Mouse (Mus musculus) liver, postnatal 0 days (tissue): ENCODE measurements around the gene Ccl4.

ENCODE experiments used
- CTCF ChIP-seq: sonication (generic); IDR thresholded peaks from 2 replicates; pipeline ENCODE4 v1.5.1; 2016; ENCODE audit warnings: antibody characterized with exemption, low read depth
- EP300 ChIP-seq: IDR thresholded peaks from 2 replicates; pipeline ENCODE4 v1.6.1; 2016; ENCODE audit warnings: antibody characterized with exemption, low read depth, mild to moderate bottlenecking

DNA sequence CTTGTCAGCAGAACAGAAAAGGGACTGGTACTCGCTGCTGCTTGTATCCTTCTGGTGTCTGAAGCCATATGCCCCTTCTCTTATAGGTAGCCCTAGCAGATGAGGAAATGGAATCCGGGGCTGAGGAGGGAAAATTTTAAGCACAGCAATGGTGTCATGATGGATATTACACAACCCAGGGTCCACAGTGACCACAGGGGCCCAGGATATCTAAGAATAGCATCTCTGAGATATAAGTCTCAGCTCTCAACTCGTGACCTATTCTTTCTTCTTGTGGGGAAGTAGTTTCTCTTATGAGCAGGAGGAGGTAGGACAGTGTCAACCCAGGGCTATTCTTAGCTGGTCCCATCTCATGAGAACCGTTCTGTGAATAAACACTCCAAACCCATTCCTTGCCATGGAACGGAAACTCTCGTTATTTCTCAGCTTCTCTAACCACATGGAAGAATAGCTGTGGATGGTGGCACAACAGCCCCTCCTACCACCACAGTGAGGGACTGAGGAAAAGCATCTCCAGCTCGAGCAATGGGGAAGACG lies 13.0 kb upstream of the Ccl4 start, which contains the start of gene Ccl3:
- TF ChIP-seq CTCF (no peak), EP300 (no peak)
